Mouse (Mus musculus) midbrain, embryonic 12.5 days (tissue): ENCODE data around the gene Cnih2. TPM values are rescaled to one million over a fixed set of nuclear protein-coding genes. Genes with fewer than 3 reads are reported as not detected.
A peak's percentile ranks its signal among the peaks of the same experiment; 100 is the strongest.

Experiments
- ATAC-seq: fragments of 200-750 bp; cut with Nextera tagmentation; 2 replicates; pipeline ENCODE4 v1.8.0; 2017; ENCODE audit warnings: low read depth, moderate TSS enrichment, moderate library complexity; ENCODE audit not compliant: low FRiP score
- H3K27ac ChIP-seq: fragments of 300-500 bp; sonication (generic); replicated peaks from 2 replicates; pipeline ENCODE4 v1.5.1; 2016; ENCODE audit warnings: mild to moderate bottlenecking
- H3K27me3 ChIP-seq: fragments of 300-500 bp; sonication (generic); 2 replicates; pipeline ENCODE4 v1.6.1; 2016; ENCODE audit warnings: mild to moderate bottlenecking
- H3K36me3 ChIP-seq: fragments of 300-500 bp; sonication (generic); 2 replicates; pipeline ENCODE4 v1.6.1; 2016
- H3K4me1 ChIP-seq: fragments of 300-500 bp; sonication (generic); 2 replicates; pipeline ENCODE4 v1.6.1; 2016
- H3K4me2 ChIP-seq: fragments of 300-500 bp; sonication (generic); replicated peaks from 2 replicates; pipeline ENCODE4 v1.6.1; 2016; ENCODE audit warnings: mild to moderate bottlenecking, moderate library complexity
- H3K4me3 ChIP-seq: fragments of 300-500 bp; sonication (generic); 2 replicates; pipeline ENCODE4 v1.5.1; 2016; ENCODE audit warnings: mild to moderate bottlenecking
- H3K9ac ChIP-seq: fragments of 300-500 bp; sonication (generic); replicated peaks from 2 replicates; pipeline ENCODE4 v1.6.1; 2016; ENCODE audit warnings: mild to moderate bottlenecking, moderate library complexity
- H3K9me3 ChIP-seq: fragments of 300-500 bp; sonication (generic); 2 replicates; pipeline ENCODE4 v1.6.1; 2016; ENCODE audit warnings: mild to moderate bottlenecking
- WGBS: fragments of 180-500 bp; shearing (Covaris S2); methylation state at CpG from one replicate; pipeline ENCODE4 v1.1.7; 2016; 5-methylcytosine and 5-hydroxymethylcytosine counted together
- polyA plus RNA-seq: library from polyadenylated mRNA; unstranded; fragments of >200 nt; fragmentation: Nextera tagmentation; extraction: Ambion mirVana; gene quantifications from 2 replicates; pipeline ENCODE4 v1.2.1, GENCODE M21; 2016

Cnih2 gene
- polyA plus RNA-seq, 1 experiment from 2014 or later = 196 TPM

- no peak overlapping the region; the same call in 1 of the 2 replicates for H3K9ac ChIP-seq
- H3K9me3 ChIP-seq = no peaks in the 10 kb centered on the region
- no peaks in the 10 kb centered on the region for H3K27me3 ChIP-seq
- H3K4me1 ChIP-seq = peaks cover 18% of the 10 kb centered on the region
- peaks cover 69% of the 10 kb centered on the region for H3K36me3 ChIP-seq
- 67% methylated on average over 4 of the region's 4 CpGs for WGBS
- ATAC-seq = no peak
- no peak overlapping the region for H3K4me2 ChIP-seq
- 0 out of 2 replicates have a peak overlapping the region, but pooled peaks have one; percentile 4 for H3K27ac ChIP-seq
- H3K4me3 ChIP-seq = no peak overlapping the region
Observed at GRCm38 (mm10) chr19:5108702-5109101, 10.4 kb upstream of the Cnih2 start.

- H3K9ac ChIP-seq = 0 out of 2 replicates have a peak overlapping the region, but pooled peaks have one; percentile 4
- no peak for ATAC-seq
- no peaks in the 10 kb centered on the region for H3K27me3 ChIP-seq
- H3K4me1 ChIP-seq = peaks cover 18% of the 10 kb centered on the region
- H3K9me3 ChIP-seq = no peaks in the 10 kb centered on the region
- H3K27ac ChIP-seq = 0 out of 2 replicates have a peak overlapping the region, but pooled peaks have one; percentile 4
- 19% methylated on average over 5 of the region's 5 CpGs for WGBS
- H3K4me3 ChIP-seq = no peak overlapping the region
- H3K36me3 ChIP-seq = peaks cover 69% of the 10 kb centered on the region
- H3K4me2 ChIP-seq = no peak overlapping the region
Observed at GRCm38 (mm10) chr19:5108271-5108575, 9.9 kb upstream of the Cnih2 start.

GRCm38 (mm10) chr19:5107556-5108270 lies 9.4 kb upstream of the Cnih2 start:
- 73% methylated on average over 18 of the region's 18 CpGs for WGBS
- H3K27ac ChIP-seq = peak overlapping the region; percentile 4; the same call in 1 of the 2 replicates

GRCm38 (mm10) chr19:5106731-5107191 lies 8.4 kb upstream of the Cnih2 start, which contains the start of gene Rab1b:
Gene Rab1b, minus strand, starts transcription at chr19:5107072.
- Histone ChIP-seq H3K9ac (peak within 1 kb of the TSS; percentile 78), H3K9me3 (no peaks in the 10 kb centered on the region), H3K4me3 (peak within 1 kb of the TSS; percentile 54), H3K4me1 (peaks cover 18% of the 10 kb centered on the region), H3K27me3 (no peaks in the 10 kb centered on the region), H3K27ac (peak within 1 kb of the TSS; percentile 93), H3K4me2 (peak within 1 kb of the TSS; percentile 82), H3K36me3 (peaks cover 70% of the 10 kb centered on the region)
- ATAC-seq = peak; percentile 92
- WGBS = 0% methylated on average over 46 of the region's 46 CpGs

More at GRCm38 (mm10) chr19:5107556-5108270, 9.4 kb upstream of the Cnih2 start:
- Histone ChIP-seq H3K9ac (0 out of 2 replicates have a peak overlapping the region, but pooled peaks have one; percentile 4), H3K27me3 (no peaks in the 10 kb centered on the region), H3K4me1 (peaks cover 18% of the 10 kb centered on the region), H3K4me2 (no peak overlapping the region), H3K4me3 (no peak overlapping the region), H3K36me3 (peaks cover 69% of the 10 kb centered on the region), H3K9me3 (no peaks in the 10 kb centered on the region)
- peak; percentile 14; the same call in 1 of the 2 replicates for ATAC-seq

GRCm38 (mm10) chr19:5106074-5106473 lies 7.8 kb upstream of the Cnih2 start:
- Histone ChIP-seq H3K27ac (peak overlapping the region; percentile 93), H3K4me3 (peak overlapping the region; percentile 54), H3K36me3 (peaks cover 69% of the 10 kb centered on the region), H3K4me2 (peak overlapping the region; percentile 82), H3K27me3 (no peaks in the 10 kb centered on the region), H3K9me3 (no peaks in the 10 kb centered on the region), H3K4me1 (peaks cover 18% of the 10 kb centered on the region), H3K9ac (peak overlapping the region; percentile 78)
- WGBS = 27% methylated on average over 9 of the region's 9 CpGs
- ATAC-seq = no peak

GRCm38 (mm10) chr19:5097521-5098362 lies 579 bp downstream of the Cnih2 start:
- Histone ChIP-seq H3K36me3 (peaks cover 45% of the 10 kb centered on the region), H3K9me3 (no peaks in the 10 kb centered on the region), H3K4me3 (peak overlapping the region; percentile 78), H3K27ac (peak overlapping the region; percentile 93), H3K9ac (peak overlapping the region; percentile 98), H3K4me1 (peaks cover 66% of the 10 kb centered on the region), H3K4me2 (peak overlapping the region; percentile 93), H3K27me3 (no peaks in the 10 kb centered on the region)
- 3% methylated on average over 28 of the region's 31 CpGs for WGBS
- peak; percentile 8 for ATAC-seq

- WGBS = 4% methylated on average over 9 of the region's 9 CpGs
- Histone ChIP-seq H3K9ac (peak overlapping the region; percentile 98), H3K9me3 (no peaks in the 10 kb centered on the region), H3K36me3 (peaks cover 44% of the 10 kb centered on the region), H3K4me3 (peak overlapping the region; percentile 78), H3K4me1 (peaks cover 66% of the 10 kb centered on the region), H3K4me2 (peak overlapping the region; percentile 93), H3K27ac (peak overlapping the region; percentile 93), H3K27me3 (no peaks in the 10 kb centered on the region)
- ATAC-seq = no peak
Observed at GRCm38 (mm10) chr19:5095887-5096474, 2.3 kb downstream of the Cnih2 start.

GRCm38 (mm10) chr19:5094746-5095417 lies 3.4 kb downstream of the Cnih2 start:
- Histone ChIP-seq H3K27ac (peak overlapping the region; percentile 93), H3K27me3 (no peaks in the 10 kb centered on the region), H3K4me2 (peak overlapping the region; percentile 93), H3K9me3 (no peaks in the 10 kb centered on the region), H3K4me3 (peak overlapping the region; percentile 78), H3K4me1 (peaks cover 66% of the 10 kb centered on the region), H3K36me3 (peaks cover 41% of the 10 kb centered on the region), H3K9ac (peak overlapping the region; percentile 32)
- 33% methylated on average over 11 of the region's 11 CpGs for WGBS
- ATAC-seq = no peak; the same call in none of the 2 replicates

- H3K4me1 ChIP-seq = peaks cover 64% of the 10 kb centered on the region
- H3K27me3 ChIP-seq = no peaks in the 10 kb centered on the region
- ATAC-seq = peak; percentile 68
- peak overlapping the region; percentile 93 for H3K27ac ChIP-seq
- H3K9ac ChIP-seq = peak overlapping the region; percentile 32
- peaks cover 36% of the 10 kb centered on the region for H3K36me3 ChIP-seq
- peak overlapping the region; percentile 93 for H3K4me2 ChIP-seq
- no peaks in the 10 kb centered on the region for H3K9me3 ChIP-seq
- 0% methylated on average over 21 of the region's 21 CpGs for WGBS
- peak overlapping the region; percentile 78 for H3K4me3 ChIP-seq
Observed at GRCm38 (mm10) chr19:5094243-5094632, 4.1 kb downstream of the Cnih2 start.

- Histone ChIP-seq H3K27ac (peak overlapping the region; percentile 93), H3K9ac (peak overlapping the region; percentile 32), H3K4me1 (peaks cover 64% of the 10 kb centered on the region), H3K36me3 (peaks cover 36% of the 10 kb centered on the region), H3K4me3 (peak overlapping the region; percentile 78), H3K9me3 (no peaks in the 10 kb centered on the region), H3K4me2 (peak overlapping the region; percentile 93), H3K27me3 (no peaks in the 10 kb centered on the region)
- 71% methylated on average over 12 of the region's 12 CpGs for WGBS
- no peak; the same call in 1 of the 2 replicates for ATAC-seq
Observed at GRCm38 (mm10) chr19:5093481-5094242, 4.7 kb downstream of the Cnih2 start.
